Mouse (Mus musculus): ENCODE data around the gene Tmem191c. TPM values are rescaled to one million over a fixed set of nuclear protein-coding genes. Genes with fewer than 3 reads are reported as not detected.
A peak's percentile ranks its signal among the peaks of the same experiment; 100 is the strongest.
"Not testable (repeated sequence)": the region's sequence is repeated elsewhere in the genome, so short reads cannot be mapped to it uniquely, and the experiment has no call there.

Gene Tmem191c
- polyA plus RNA-seq (2015; fragmentation: Nextera tagmentation; extraction: Ambion mirVana) = 10.8 and 15.0 TPM in 2 replicates

GRCm38 (mm10) chr16:17275721-17276120 is at the start of gene Tmem191c:
Gene Tmem191c, plus strand, starts transcription at chr16:17276077.
- peaks cover 19% of the 10 kb centered on the region for H3K27me3 ChIP-seq (ENCODE audit: control insufficient read depth, insufficient read depth, low read length)
- peaks cover 4% of the 10 kb centered on the region for H3K9me3 ChIP-seq (replicated peaks; ENCODE audit: control insufficient read depth, low read length)
- peak within 1 kb of the TSS; percentile 78 for H3K4me3 ChIP-seq (ENCODE audit: low read length)
- H3K4me1 ChIP-seq (ENCODE audit: control insufficient read depth, insufficient read depth, low read length) = peaks cover 18% of the 10 kb centered on the region
- H3K9ac ChIP-seq (ENCODE audit: low read length) = peak within 1 kb of the TSS; percentile 77
- no peak for ATAC-seq (replicated peaks; ENCODE audit: extremely low read depth, insufficient read depth, low FRiP score)
- H3K27ac ChIP-seq (ENCODE audit: low read length) = peak within 1 kb of the TSS; percentile 64
- H3K4me2 ChIP-seq (ENCODE audit: low read depth, low read length) = peak within 1 kb of the TSS; percentile 99
- H3K36me3 ChIP-seq (ENCODE audit: control insufficient read depth, insufficient read depth) = peaks cover 4% of the 10 kb centered on the region; the same call in 1 of the 2 replicates
- WGBS = 54% methylated on average over 7 of the region's 7 CpGs

GRCm38 (mm10) chr16:17226496-17226895 is 49.4 kb upstream of the Tmem191c start:
- Histone ChIP-seq H3K36me3 (ENCODE audit: control insufficient read depth, insufficient read depth) (no peaks in the 10 kb centered on the region), H3K27ac (ENCODE audit: low read length) (no peak overlapping the region), H3K4me2 (ENCODE audit: low read depth, low read length) (no peak overlapping the region), H3K9ac (ENCODE audit: low read length) (no peak overlapping the region), H3K9me3 (replicated peaks; ENCODE audit: control insufficient read depth, low read length) (peaks cover 4% of the 10 kb centered on the region; the same call in 1 of the 2 replicates), H3K4me3 (ENCODE audit: low read length) (no peak overlapping the region), H3K4me1 (ENCODE audit: control insufficient read depth, insufficient read depth, low read length) (no peaks in the 10 kb centered on the region), H3K27me3 (ENCODE audit: control insufficient read depth, insufficient read depth, low read length) (no peaks in the 10 kb centered on the region)
- ATAC-seq (replicated peaks; ENCODE audit: extremely low read depth, insufficient read depth, low FRiP score) = no peak

GRCm38 (mm10) chr16:17231523-17231922 is 44.4 kb upstream of the Tmem191c start:
- not testable (repeated sequence) for H3K27me3 ChIP-seq (ENCODE audit: control insufficient read depth, insufficient read depth, low read length); H3K27ac ChIP-seq (ENCODE audit: low read length); H3K9me3 ChIP-seq (replicated peaks; ENCODE audit: control insufficient read depth, low read length); H3K4me3 ChIP-seq (ENCODE audit: low read length); H3K9ac ChIP-seq (ENCODE audit: low read length); H3K36me3 ChIP-seq (ENCODE audit: control insufficient read depth, insufficient read depth); H3K4me2 ChIP-seq (ENCODE audit: low read depth, low read length); ATAC-seq (replicated peaks; ENCODE audit: extremely low read depth, insufficient read depth, low FRiP score)
- WGBS = 87% methylated on average over 2 of the region's 2 CpGs
- H3K4me1 ChIP-seq (ENCODE audit: control insufficient read depth, insufficient read depth, low read length) = peaks cover 25% of the 10 kb centered on the region

- H3K27ac ChIP-seq (ENCODE audit: low read length) = peak within 1 kb of the TSS; percentile 91
- H3K4me3 ChIP-seq (ENCODE audit: low read length) = peak within 1 kb of the TSS; percentile 92
- WGBS = 3% methylated on average over 59 of the region's 59 CpGs
- H3K9me3 ChIP-seq (replicated peaks; ENCODE audit: control insufficient read depth, low read length) = peaks cover 4% of the 10 kb centered on the region; the same call in 1 of the 2 replicates
- ATAC-seq (replicated peaks; ENCODE audit: extremely low read depth, insufficient read depth, low FRiP score) = peak; percentile 96
- peak within 1 kb of the TSS; percentile 97 for H3K9ac ChIP-seq (ENCODE audit: low read length)
- H3K27me3 ChIP-seq (ENCODE audit: control insufficient read depth, insufficient read depth, low read length) = no peaks in the 10 kb centered on the region
- H3K36me3 ChIP-seq (ENCODE audit: control insufficient read depth, insufficient read depth) = no peaks in the 10 kb centered on the region
- peak within 1 kb of the TSS; percentile 95 for H3K4me2 ChIP-seq (ENCODE audit: low read depth, low read length)
- H3K4me1 ChIP-seq (ENCODE audit: control insufficient read depth, insufficient read depth, low read length) = peaks cover 39% of the 10 kb centered on the region
These were observed 42.8 kb upstream of the Tmem191c start, which contains the start of gene Hic2 for GRCm38 (mm10) chr16:17232794-17233701. Gene Hic2, plus strand, starts transcription at chr16:17233572.

GRCm38 (mm10) chr16:17233702-17234498 is 42.0 kb upstream of the Tmem191c start:
- Histone ChIP-seq H3K36me3 (ENCODE audit: control insufficient read depth, insufficient read depth) (no peaks in the 10 kb centered on the region), H3K9me3 (replicated peaks; ENCODE audit: control insufficient read depth, low read length) (peaks cover 4% of the 10 kb centered on the region; the same call in 1 of the 2 replicates), H3K27ac (ENCODE audit: low read length) (peak overlapping the region; percentile 91), H3K4me2 (ENCODE audit: low read depth, low read length) (peak overlapping the region; percentile 95), H3K27me3 (ENCODE audit: control insufficient read depth, insufficient read depth, low read length) (no peaks in the 10 kb centered on the region), H3K4me3 (ENCODE audit: low read length) (peak overlapping the region; percentile 92), H3K9ac (ENCODE audit: low read length) (peak overlapping the region; percentile 97), H3K4me1 (ENCODE audit: control insufficient read depth, insufficient read depth, low read length) (peaks cover 48% of the 10 kb centered on the region)
- under 1% methylated on average over 61 of the region's 62 CpGs for WGBS
- peak; percentile 34 for ATAC-seq (replicated peaks; ENCODE audit: extremely low read depth, insufficient read depth, low FRiP score)

GRCm38 (mm10) chr16:17234499-17234895 is 41.4 kb upstream of the Tmem191c start:
- peaks cover 4% of the 10 kb centered on the region; the same call in 1 of the 2 replicates for H3K9me3 ChIP-seq (replicated peaks; ENCODE audit: control insufficient read depth, low read length)

GRCm38 (mm10) chr16:17234916-17235665 is 40.8 kb upstream of the Tmem191c start:
- peak overlapping the region; percentile 92 for H3K4me3 ChIP-seq (ENCODE audit: low read length)
- no peak for ATAC-seq (replicated peaks; ENCODE audit: extremely low read depth, insufficient read depth, low FRiP score)
- no peaks in the 10 kb centered on the region for H3K9me3 ChIP-seq (replicated peaks; ENCODE audit: control insufficient read depth, low read length)
- no peaks in the 10 kb centered on the region for H3K27me3 ChIP-seq (ENCODE audit: control insufficient read depth, insufficient read depth, low read length)
- WGBS = 15% methylated on average over 9 of the region's 9 CpGs
- no peaks in the 10 kb centered on the region for H3K36me3 ChIP-seq (ENCODE audit: control insufficient read depth, insufficient read depth)
- peak overlapping the region; percentile 91 for H3K27ac ChIP-seq (ENCODE audit: low read length)
- H3K4me1 ChIP-seq (ENCODE audit: control insufficient read depth, insufficient read depth, low read length) = peaks cover 60% of the 10 kb centered on the region
- H3K9ac ChIP-seq (ENCODE audit: low read length) = peak overlapping the region; percentile 97
- H3K4me2 ChIP-seq (ENCODE audit: low read depth, low read length) = peak overlapping the region; percentile 95

More at GRCm38 (mm10) chr16:17234499-17234895, 41.4 kb upstream of the Tmem191c start:
- peak overlapping the region; percentile 97 for H3K9ac ChIP-seq (ENCODE audit: low read length)
- H3K27ac ChIP-seq (ENCODE audit: low read length) = peak overlapping the region; percentile 91
- 2% methylated on average over 12 of the region's 12 CpGs for WGBS
- peak overlapping the region; percentile 95 for H3K4me2 ChIP-seq (ENCODE audit: low read depth, low read length)
- peak overlapping the region; percentile 92 for H3K4me3 ChIP-seq (ENCODE audit: low read length)
- H3K27me3 ChIP-seq (ENCODE audit: control insufficient read depth, insufficient read depth, low read length) = no peaks in the 10 kb centered on the region
- no peaks in the 10 kb centered on the region for H3K36me3 ChIP-seq (ENCODE audit: control insufficient read depth, insufficient read depth)
- peaks cover 54% of the 10 kb centered on the region for H3K4me1 ChIP-seq (ENCODE audit: control insufficient read depth, insufficient read depth, low read length)
- ATAC-seq (replicated peaks; ENCODE audit: extremely low read depth, insufficient read depth, low FRiP score) = no peak

GRCm38 (mm10) chr16:17237634-17238033 is 38.2 kb upstream of the Tmem191c start:
- Histone ChIP-seq H3K4me2 (ENCODE audit: low read depth, low read length) (peak overlapping the region; percentile 47), H3K9ac (ENCODE audit: low read length) (no peak overlapping the region), H3K4me3 (ENCODE audit: low read length) (no peak overlapping the region; the same call in 1 of the 2 replicates), H3K4me1 (ENCODE audit: control insufficient read depth, insufficient read depth, low read length) (peaks cover 67% of the 10 kb centered on the region), H3K9me3 (replicated peaks; ENCODE audit: control insufficient read depth, low read length) (no peaks in the 10 kb centered on the region), H3K36me3 (ENCODE audit: control insufficient read depth, insufficient read depth) (no peaks in the 10 kb centered on the region), H3K27ac (ENCODE audit: low read length) (peak overlapping the region; percentile 79), H3K27me3 (ENCODE audit: control insufficient read depth, insufficient read depth, low read length) (no peaks in the 10 kb centered on the region)
- 26% methylated on average over 3 of the region's 3 CpGs for WGBS
- peak; percentile 2; the same call in 1 of the 2 replicates for ATAC-seq (replicated peaks; ENCODE audit: extremely low read depth, insufficient read depth, low FRiP score)

Data from heart, embryonic 16.5 days (tissue).